29 mouse cellular contexts compared by ENCODE assay signal in the genomic region with DNA sequence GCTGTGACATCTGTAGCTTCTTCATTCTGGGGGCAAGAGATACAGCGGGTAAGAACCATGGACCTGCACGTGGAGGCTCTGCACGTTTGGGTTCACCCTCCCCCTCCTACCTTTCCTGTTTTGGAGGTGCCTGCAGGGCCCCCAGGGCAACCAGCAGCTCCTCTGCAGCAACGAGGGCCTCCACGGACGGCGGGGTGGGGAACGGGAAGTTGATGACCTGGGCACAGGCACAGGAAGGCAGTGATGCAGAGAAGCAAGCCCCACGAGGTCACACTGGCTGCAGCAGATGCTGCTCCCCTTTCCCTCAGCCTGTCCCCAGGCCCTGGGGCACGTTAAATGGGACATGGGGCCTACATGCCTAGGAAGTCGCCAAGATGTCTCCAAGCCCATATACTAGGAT. TPM values are rescaled to one million over a fixed set of nuclear protein-coding genes. Genes with fewer than 3 reads are reported as not detected.
DNase-seq lines count a peak whose midpoint lies in the region; ATAC-seq and TF ChIP-seq lines count a peak whose summit lies in the region.
"Had no signal": no experiment of that assay in that cellular context is flagged by ENCODE, and none has a peak within 500 bp of the region (broad histone marks: within the 10 kb centered on the region; RNA-seq: fewer than 3 reads in every experiment).

No protein-coding gene starts in this region.

- H3K9me3 ChIP-seq in midbrain, embryonic 11.5 days (ENCODE audit: control insufficient read depth, low read length) = no peaks in the 10 kb centered on the region
- no peaks in the 10 kb centered on the region for H3K9me3 ChIP-seq in midbrain, embryonic 16.5 days (replicated peaks; ENCODE audit: control insufficient read depth, low read length, poor library complexity, severe bottlenecking)
- H3K9me3 ChIP-seq in E14TG2a.4 (ENCODE audit: low read length) = no peaks in the 10 kb centered on the region
- H3K9me3 ChIP-seq in intestine, postnatal 0 days (ENCODE audit: control insufficient read depth) = no peaks in the 10 kb centered on the region
- H3K9me3 ChIP-seq: embryonic facial prominence, embryonic 12.5 days; forebrain, embryonic 10.5 days; forebrain, embryonic 15.5 days; heart, embryonic 12.5 days; hindbrain, embryonic 10.5 days; hindbrain, embryonic 15.5 days; kidney, embryonic 15.5 days; limb, embryonic 13.5 days; liver, embryonic 13.5 days; midbrain, embryonic 12.5 days; neural tube, embryonic 13.5 days had no signal

- 84% methylated on average over 11 of the region's 11 CpGs for WGBS in midbrain, embryonic 11.5 days
- 88% methylated on average over 11 of the region's 11 CpGs for WGBS in midbrain, embryonic 16.5 days
- 44% methylated on average over 11 of the region's 11 CpGs for WGBS in thymus, adult 2 months
- 79% methylated on average over 11 of the region's 11 CpGs for WGBS in intestine, postnatal 0 days

- no peak overlapping the region for H3K27ac ChIP-seq in midbrain, embryonic 11.5 days (ENCODE audit: low read depth, low read length)
- H3K27ac ChIP-seq in midbrain, embryonic 16.5 days (ENCODE audit: low read length) = no peak overlapping the region
- H3K27ac ChIP-seq in thymus, adult 2 months (ENCODE audit: control insufficient read depth, insufficient read depth, low read length) = no peak overlapping the region
- H3K27ac ChIP-seq in layer of hippocampus, adult 2 months = no peak overlapping the region
- H3K27ac ChIP-seq in intestine, postnatal 0 days (ENCODE audit: low read depth, low read length) = no peak overlapping the region
- H3K27ac ChIP-seq: embryonic facial prominence, embryonic 12.5 days; forebrain, embryonic 10.5 days; forebrain, embryonic 15.5 days; gastrocnemius, adult 2 months; heart, adult 2 months; hindbrain, embryonic 10.5 days; hindbrain, embryonic 15.5 days; kidney, embryonic 15.5 days; left cerebral cortex, adult 2 months; limb, embryonic 13.5 days; liver, embryonic 13.5 days; midbrain, embryonic 12.5 days; neural tube, embryonic 13.5 days had no signal

- ATAC-seq in midbrain, embryonic 11.5 days (ENCODE audit: low FRiP score) = no peak
- ATAC-seq in midbrain, embryonic 16.5 days = no peak
- peak; percentile 92 to 93 for ATAC-seq in hematopoietic stem cell, adult 5-6 weeks (replicated peaks in 1 of 2; ENCODE audit: insufficient read depth in 1 of 2, low FRiP score in 2 of 2, low TSS enrichment in 1 of 2, low read depth in 1 of 2, poor library complexity in 2 of 2, severe bottlenecking in 2 of 2)
- no peak for ATAC-seq in intestine, postnatal 0 days
- ATAC-seq: forebrain, embryonic 15.5 days; inflammation-experienced regulatory T-cells, adult 6 months had no signal

- H3K9ac ChIP-seq in midbrain, embryonic 11.5 days (ENCODE audit: low read length) = no peak overlapping the region
- no peak overlapping the region for H3K9ac ChIP-seq in midbrain, embryonic 16.5 days (ENCODE audit: low read depth, low read length)
- H3K9ac ChIP-seq in intestine, postnatal 0 days (ENCODE audit: low read depth, low read length) = no peak overlapping the region
- H3K9ac ChIP-seq: embryonic facial prominence, embryonic 12.5 days; forebrain, embryonic 15.5 days; heart, embryonic 12.5 days; hindbrain, embryonic 15.5 days; kidney, embryonic 15.5 days; limb, embryonic 13.5 days; liver, embryonic 13.5 days; lung, embryonic 14.5 days; midbrain, embryonic 12.5 days; neural tube, embryonic 13.5 days had no signal

- peak; percentile 66 for DNase-seq in midbrain, embryonic 11.5 days (ENCODE audit: low spot score, missing footprints)
- DNase-seq in thymus, adult 2 months = no peak
- DNase-seq in layer of hippocampus, adult 2 months (ENCODE audit: low spot score in 2 of 2) = no peak
- DNase-seq: adrenal gland, postnatal 36 days; gastrocnemius, adult 2 months; heart, adult 2 months; kidney, adult 18-20 months; kidney, postnatal 25 days; liver, embryonic 13.5 days; lung, embryonic 14.5 days; lung, postnatal 14 days; thymus, postnatal 4 days had no signal

- H3K4me3 ChIP-seq in midbrain, embryonic 11.5 days (ENCODE audit: low read depth, low read length) = no peak overlapping the region
- no peak overlapping the region for H3K4me3 ChIP-seq in midbrain, embryonic 16.5 days (ENCODE audit: low read depth, low read length)
- peak overlapping the region; percentile 70 for H3K4me3 ChIP-seq in E14TG2a.4 (replicated peaks; ENCODE audit: low read length)
- no peak overlapping the region for H3K4me3 ChIP-seq in thymus, adult 2 months (ENCODE audit: control insufficient read depth, insufficient read depth, low read length)
- H3K4me3 ChIP-seq in layer of hippocampus, adult 2 months = no peak overlapping the region
- H3K4me3 ChIP-seq in intestine, postnatal 0 days (ENCODE audit: low read depth, low read length) = no peak overlapping the region
- H3K4me3 ChIP-seq: embryonic facial prominence, embryonic 12.5 days; forebrain, embryonic 10.5 days; forebrain, embryonic 15.5 days; gastrocnemius, adult 2 months; heart, adult 2 months; heart, embryonic 12.5 days; hindbrain, embryonic 10.5 days; hindbrain, embryonic 15.5 days; kidney, embryonic 15.5 days; left cerebral cortex, adult 2 months; limb, embryonic 13.5 days; liver, embryonic 13.5 days; midbrain, embryonic 12.5 days; neural tube, embryonic 13.5 days had no signal

- H3K27me3 ChIP-seq in midbrain, embryonic 11.5 days (ENCODE audit: control insufficient read depth, insufficient read depth, low read length) = no peaks in the 10 kb centered on the region
- H3K27me3 ChIP-seq in midbrain, embryonic 16.5 days (ENCODE audit: control insufficient read depth, insufficient read depth, low read depth, low read length) = no peaks in the 10 kb centered on the region
- H3K27me3 ChIP-seq in E14TG2a.4 (ENCODE audit: insufficient read depth, low read length) = no peaks in the 10 kb centered on the region
- H3K27me3 ChIP-seq in thymus, adult 2 months (ENCODE audit: control insufficient read depth, insufficient read depth, low read length) = no peaks in the 10 kb centered on the region
- H3K27me3 ChIP-seq in intestine, postnatal 0 days (replicated peaks; ENCODE audit: control insufficient read depth, insufficient read depth, low read length) = no peaks in the 10 kb centered on the region
- H3K27me3 ChIP-seq: embryonic facial prominence, embryonic 12.5 days; forebrain, embryonic 15.5 days; heart, embryonic 12.5 days; hindbrain, embryonic 15.5 days; kidney, embryonic 15.5 days; limb, embryonic 13.5 days; liver, embryonic 13.5 days; midbrain, embryonic 12.5 days; neural tube, embryonic 13.5 days had no signal

- peaks cover 37% of the 10 kb centered on the region for H3K36me3 ChIP-seq in midbrain, embryonic 11.5 days (ENCODE audit: control insufficient read depth, insufficient read depth, low read length)
- H3K36me3 ChIP-seq in midbrain, embryonic 16.5 days (ENCODE audit: control insufficient read depth, insufficient read depth, low read length) = peaks cover 72% of the 10 kb centered on the region
- peaks cover 100% of the 10 kb centered on the region for H3K36me3 ChIP-seq in E14TG2a.4 (ENCODE audit: insufficient read depth, low read length)
- peaks cover 32% of the 10 kb centered on the region for H3K36me3 ChIP-seq in thymus, adult 2 months (ENCODE audit: control insufficient read depth, insufficient read depth, low read length)
- H3K36me3 ChIP-seq in intestine, postnatal 0 days (ENCODE audit: control insufficient read depth, insufficient read depth) = peaks cover 94% of the 10 kb centered on the region

- TF ChIP-seq CTCF in E14TG2a.4 (conservative IDR thresholded peaks at IDR 0.05; ENCODE audit: low read length) = no peak
- no peak for TF ChIP-seq CTCF in thymus, adult 2 months (IDR thresholded peaks at IDR 0.05; ENCODE audit: borderline replicate concordance, control insufficient read depth, extremely low read depth, insufficient read depth, low read length, poor library complexity)
- TF ChIP-seq CTCF in layer of hippocampus, adult 2 months (conservative IDR thresholded peaks at IDR 0.05) = no peak
- TF ChIP-seq CTCF in intestine, postnatal 0 days (IDR thresholded peaks at IDR 0.05; ENCODE audit: low read depth) = no peak

- no peak overlapping the region for H3K4me2 ChIP-seq in midbrain, embryonic 11.5 days
- H3K4me2 ChIP-seq in midbrain, embryonic 16.5 days (ENCODE audit: low read length) = no peak overlapping the region
- no peak overlapping the region for H3K4me2 ChIP-seq in intestine, postnatal 0 days (replicated peaks; ENCODE audit: low read depth)
- H3K4me2 ChIP-seq: embryonic facial prominence, embryonic 12.5 days; forebrain, embryonic 15.5 days; heart, embryonic 12.5 days; hindbrain, embryonic 15.5 days; kidney, embryonic 15.5 days; limb, embryonic 13.5 days; liver, embryonic 13.5 days; lung, embryonic 14.5 days; midbrain, embryonic 12.5 days; neural tube, embryonic 13.5 days had no signal

- TF ChIP-seq POLR2A in thymus, adult 2 months (IDR thresholded peaks at IDR 0.05; ENCODE audit: control insufficient read depth, extremely low read depth, insufficient read depth, low read length, poor library complexity) = no peak

- H3K4me1 ChIP-seq in midbrain, embryonic 11.5 days (ENCODE audit: control insufficient read depth, insufficient read depth, low read length) = no peaks in the 10 kb centered on the region
- no peaks in the 10 kb centered on the region for H3K4me1 ChIP-seq in midbrain, embryonic 16.5 days (ENCODE audit: control insufficient read depth, insufficient read depth, low read length)
- H3K4me1 ChIP-seq in E14TG2a.4 (replicated peaks; ENCODE audit: low read depth, low read length) = peaks cover 36% of the 10 kb centered on the region
- H3K4me1 ChIP-seq in thymus, adult 2 months (replicated peaks; ENCODE audit: control insufficient read depth, insufficient read depth, low read length) = no peaks in the 10 kb centered on the region
- no peaks in the 10 kb centered on the region for H3K4me1 ChIP-seq in intestine, postnatal 0 days (replicated peaks; ENCODE audit: control insufficient read depth, insufficient read depth, low read length)
- H3K4me1 ChIP-seq: embryonic facial prominence, embryonic 12.5 days; forebrain, embryonic 10.5 days; forebrain, embryonic 15.5 days; heart, embryonic 12.5 days; hindbrain, embryonic 10.5 days; hindbrain, embryonic 15.5 days; kidney, embryonic 15.5 days; limb, embryonic 13.5 days; liver, embryonic 13.5 days; midbrain, embryonic 12.5 days; neural tube, embryonic 13.5 days had no signal

RNA-seq across cellular contexts. Expression of gene Dhx37, which starts 14.8 kb away (rescaled TPM):
- polyA plus RNA-seq in midbrain, embryonic 11.5 days (2014; fragmentation: Nextera tagmentation; extraction: Ambion mirVana) = 9.2 and 9.9 TPM in 2 replicates
- 12.4 and 12.8 TPM in 2 replicates for polyA plus RNA-seq in midbrain, embryonic 16.5 days (2015; fragmentation: Nextera tagmentation; extraction: Ambion mirVana)
- 65.8 and 87.1 TPM in 2 replicates for total RNA-seq in hematopoietic stem cell, adult 5-6 weeks (2017)
- 31.7 and 32.4 TPM in 2 replicates for polyA plus RNA-seq in thymus, adult 2 months (2012; rRNA removed)
- total RNA-seq in layer of hippocampus, adult 2 months (2021) = 10 to 100 TPM; 15.2 to 15.6 TPM
- 2.5 and 3.2 TPM in 2 replicates for polyA plus RNA-seq in intestine, postnatal 0 days (2015; fragmentation: Nextera tagmentation; extraction: Ambion mirVana)

RNA-seq across cellular contexts. Expression of gene Bri3bp, which starts 22.2 kb away (rescaled TPM):
- 28.4 and 29.4 TPM in 2 replicates for polyA plus RNA-seq in midbrain, embryonic 11.5 days (2014; fragmentation: Nextera tagmentation; extraction: Ambion mirVana)
- 38.3 and 41.6 TPM in 2 replicates for polyA plus RNA-seq in midbrain, embryonic 16.5 days (2015; fragmentation: Nextera tagmentation; extraction: Ambion mirVana)
- total RNA-seq in hematopoietic stem cell, adult 5-6 weeks (2017) = 23.0 and 25.6 TPM in 2 replicates
- polyA plus RNA-seq in thymus, adult 2 months (2012; rRNA removed) = 22.7 and 26.4 TPM in 2 replicates
- 100 to 1,000 TPM in 1 of 2 experiments, 10 to 100 TPM in 1; 93.2 to 107 TPM for total RNA-seq in layer of hippocampus, adult 2 months (2021)
- 35.7 and 42.8 TPM in 2 replicates for polyA plus RNA-seq in intestine, postnatal 0 days (2015; fragmentation: Nextera tagmentation; extraction: Ambion mirVana)

RNA-seq across cellular contexts. Expression of gene Ubc, which starts 29.1 kb away (rescaled TPM):
- 1,030 and 1,101 TPM in 2 replicates for polyA plus RNA-seq in midbrain, embryonic 11.5 days (2014; fragmentation: Nextera tagmentation; extraction: Ambion mirVana)
- polyA plus RNA-seq in midbrain, embryonic 16.5 days (2015; fragmentation: Nextera tagmentation; extraction: Ambion mirVana) = 1,506 and 1,517 TPM in 2 replicates
- 339 and 386 TPM in 2 replicates for total RNA-seq in hematopoietic stem cell, adult 5-6 weeks (2017)
- polyA plus RNA-seq in thymus, adult 2 months (2012; rRNA removed) = 585 and 598 TPM in 2 replicates
- total RNA-seq in layer of hippocampus, adult 2 months (2021) = 100 to 1,000 TPM; 713 to 818 TPM
- polyA plus RNA-seq in intestine, postnatal 0 days (2015; fragmentation: Nextera tagmentation; extraction: Ambion mirVana) = 345 and 371 TPM in 2 replicates

RNA-seq across cellular contexts. Expression of gene Gm10382, which starts 30.0 kb away (rescaled TPM):
- polyA plus RNA-seq in midbrain, embryonic 11.5 days (2014; fragmentation: Nextera tagmentation; extraction: Ambion mirVana) = 0.12 and 0.29 TPM in 2 replicates
- polyA plus RNA-seq in midbrain, embryonic 16.5 days (2015; fragmentation: Nextera tagmentation; extraction: Ambion mirVana) = 0.30 and 0.51 TPM in 2 replicates
- total RNA-seq in hematopoietic stem cell, adult 5-6 weeks (2017) = 0.63 and 1.6 TPM in 2 replicates
- polyA plus RNA-seq in thymus, adult 2 months (2012; rRNA removed) = 0.18 TPM in 1 of 2 replicates, not detected in the other
- total RNA-seq in layer of hippocampus, adult 2 months (2021) = not detected
- 0.16 and 0.24 TPM in 2 replicates for polyA plus RNA-seq in intestine, postnatal 0 days (2015; fragmentation: Nextera tagmentation; extraction: Ambion mirVana)
- total RNA-seq: gastrocnemius, adult 2 months; gastrocnemius, postnatal 4 days had no signal

RNA-seq across cellular contexts. Expression of gene Aacs, which starts 56.5 kb away (rescaled TPM):
- polyA plus RNA-seq in midbrain, embryonic 11.5 days (2014; fragmentation: Nextera tagmentation; extraction: Ambion mirVana) = 45.6 and 53.2 TPM in 2 replicates
- 100 and 125 TPM in 2 replicates for polyA plus RNA-seq in midbrain, embryonic 16.5 days (2015; fragmentation: Nextera tagmentation; extraction: Ambion mirVana)
- 8.1 and 15.9 TPM in 2 replicates for total RNA-seq in hematopoietic stem cell, adult 5-6 weeks (2017)
- 51.0 and 61.1 TPM in 2 replicates for polyA plus RNA-seq in thymus, adult 2 months (2012; rRNA removed)
- 10 to 100 TPM; 48.1 to 55.5 TPM for total RNA-seq in layer of hippocampus, adult 2 months (2021)
- 13.7 and 14.0 TPM in 2 replicates for polyA plus RNA-seq in intestine, postnatal 0 days (2015; fragmentation: Nextera tagmentation; extraction: Ambion mirVana)

Comparison
In these comparisons a context has a peak if more than half of its experiments do, and no peak if none do; other contexts are left out.
1. ATAC-seq: peak in hematopoietic stem cell, adult 5-6 weeks (2 of 2); none in midbrain, embryonic 11.5 days (single experiment), midbrain, embryonic 16.5 days (single experiment) and intestine, postnatal 0 days (single experiment).